8 mouse cellular contexts compared by ENCODE assay signal in the genomic region with DNA sequence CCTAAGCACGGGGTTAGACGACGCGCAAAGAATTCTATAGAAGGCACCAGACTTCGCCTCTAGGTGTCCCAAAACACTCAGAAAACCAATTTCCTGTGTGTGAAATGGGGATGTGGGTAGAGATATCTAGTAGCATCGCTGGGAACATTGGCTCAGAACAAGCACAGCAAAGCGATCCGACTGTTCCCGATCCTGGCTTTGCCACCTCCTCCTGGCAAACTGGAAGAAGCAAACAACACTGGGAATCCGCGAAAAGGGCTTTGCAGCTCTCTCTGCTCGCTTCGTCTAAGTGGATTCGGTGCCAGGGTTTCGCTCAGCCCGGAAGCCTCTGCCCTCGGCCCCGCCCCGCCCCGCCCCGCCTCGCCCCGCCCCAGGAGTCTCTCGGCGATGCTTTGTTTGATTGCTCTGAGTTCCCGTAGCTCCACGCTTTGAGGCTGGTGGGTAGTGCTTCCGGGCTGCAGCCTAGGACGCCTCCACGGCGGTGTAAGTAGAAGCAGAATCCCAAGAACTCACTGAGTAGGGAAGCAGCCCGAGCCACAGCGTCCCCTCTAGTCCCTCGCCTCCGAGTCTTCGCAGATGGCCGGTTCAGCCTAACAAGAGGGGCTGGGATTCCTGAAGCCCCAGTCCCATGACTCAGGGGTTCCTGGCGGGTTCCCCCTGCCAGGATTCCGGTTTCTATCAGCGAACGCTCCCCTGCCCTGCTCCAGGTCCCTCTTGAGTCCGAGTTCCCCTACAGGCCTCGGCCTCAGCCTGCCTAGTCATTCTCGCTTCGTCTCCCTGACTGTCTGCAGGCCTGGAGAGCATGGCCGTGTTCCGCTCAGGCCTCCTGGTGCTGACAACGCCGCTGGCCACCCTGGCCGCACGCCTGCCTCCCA. TPM values are rescaled to one million over a fixed set of nuclear protein-coding genes. Genes with fewer than 3 reads are reported as not detected.
DNase-seq lines count a peak whose midpoint lies in the region; ATAC-seq and TF ChIP-seq lines count a peak whose summit lies in the region.

A gene (plus strand): TSS at position 358 of the 875 bp plus-strand sequence.

- H3K4me3 ChIP-seq in ES-Bruce4 (ENCODE audit: low read depth, low read length) = peak within 1 kb of the TSS; percentile 85
- H3K4me3 ChIP-seq in forebrain, embryonic 13.5 days = peak within 1 kb of the TSS; percentile 69
- H3K4me3 ChIP-seq in liver, postnatal 0 days (ENCODE audit: low read depth, low read length) = peak within 1 kb of the TSS; percentile 65
- peak within 1 kb of the TSS; percentile 78 for H3K4me3 ChIP-seq in neural tube, embryonic 14.5 days (ENCODE audit: low read depth, low read length)

- intact Hi-C loops in heart, postnatal 10 days (cut with DNase I) = loop anchor here (1.0 kb wide), 1 partner anchor 93 kb away; a partner anchor contains a TSS

- under 1% methylated on average over 51 of the region's 51 CpGs for WGBS in forebrain, embryonic 13.5 days
- WGBS in large intestine, adult 2 months = under 1% methylated on average over 51 of the region's 51 CpGs
- under 1% methylated on average over 48 of the region's 51 CpGs for WGBS in liver, postnatal 0 days (ENCODE audit: insufficient replicate concordance)
- under 1% methylated on average over 50 of the region's 51 CpGs for WGBS in neural tube, embryonic 14.5 days

- TF ChIP-seq CTCF in ES-Bruce4 (IDR thresholded peaks at IDR 0.05; ENCODE audit: low read depth, low read length) = no peak
- TF ChIP-seq CTCF in liver, postnatal 0 days (IDR thresholded peaks at IDR 0.05; ENCODE audit: low read depth) = peak; percentile 69

- H3K9me3 ChIP-seq in ES-Bruce4 (replicated peaks; ENCODE audit: control insufficient read depth, insufficient read depth, low read length, poor library complexity, severe bottlenecking) = no peaks in the 10 kb centered on the region
- no peaks in the 10 kb centered on the region for H3K9me3 ChIP-seq in forebrain, embryonic 13.5 days (replicated peaks)
- no peaks in the 10 kb centered on the region for H3K9me3 ChIP-seq in liver, postnatal 0 days (ENCODE audit: low read length)
- H3K9me3 ChIP-seq in neural tube, embryonic 14.5 days (ENCODE audit: control insufficient read depth, low read length) = no peaks in the 10 kb centered on the region

- H3K36me3 ChIP-seq in ES-Bruce4 (ENCODE audit: control insufficient read depth, insufficient read depth, low read length, poor library complexity, severe bottlenecking) = no peaks in the 10 kb centered on the region
- peaks cover 14% of the 10 kb centered on the region; the same call in 1 of the 2 replicates for H3K36me3 ChIP-seq in forebrain, embryonic 13.5 days (ENCODE audit: poor library complexity, severe bottlenecking)
- H3K36me3 ChIP-seq in liver, postnatal 0 days (replicated peaks; ENCODE audit: insufficient read depth, low read length) = peaks cover 17% of the 10 kb centered on the region
- H3K36me3 ChIP-seq in neural tube, embryonic 14.5 days (ENCODE audit: control insufficient read depth, insufficient read depth, low read length) = 0 out of 2 replicates have a peak, but pooled peaks cover 4% of the 10 kb centered on the region

- peak; percentile 52 for TF ChIP-seq POLR2A in ES-Bruce4 (IDR thresholded peaks at IDR 0.05; ENCODE audit: insufficient read depth, low read length)

- peaks cover 3% of the 10 kb centered on the region for H3K4me1 ChIP-seq in ES-Bruce4 (ENCODE audit: control insufficient read depth, insufficient read depth, low read length)
- peaks cover 37% of the 10 kb centered on the region for H3K4me1 ChIP-seq in forebrain, embryonic 13.5 days
- peaks cover 40% of the 10 kb centered on the region for H3K4me1 ChIP-seq in liver, postnatal 0 days (ENCODE audit: insufficient read depth)
- peaks cover 20% of the 10 kb centered on the region for H3K4me1 ChIP-seq in neural tube, embryonic 14.5 days (ENCODE audit: control insufficient read depth, insufficient read depth, low read length)

- TF ChIP-seq EP300 in ES-Bruce4 (IDR thresholded peaks at IDR 0.05; ENCODE audit: insufficient read depth, low read depth, low read length) = no peak
- peak; percentile 7; the same call in 1 of the 2 replicates for TF ChIP-seq EP300 in liver, postnatal 0 days (IDR thresholded peaks at IDR 0.05; ENCODE audit: low read depth)

- ATAC-seq in forebrain, embryonic 13.5 days = peak; percentile 90
- peak; percentile 87 for ATAC-seq in liver, postnatal 0 days
- peak; percentile 90 for ATAC-seq in neural tube, embryonic 14.5 days (ENCODE audit: low read depth)

- 0 out of 2 replicates have a peak, but pooled peaks cover 2% of the 10 kb centered on the region for H3K27me3 ChIP-seq in ES-Bruce4 (ENCODE audit: control insufficient read depth, insufficient read depth, low read length, poor library complexity, severe bottlenecking)
- peaks cover 40% of the 10 kb centered on the region for H3K27me3 ChIP-seq in forebrain, embryonic 13.5 days
- peaks cover 26% of the 10 kb centered on the region for H3K27me3 ChIP-seq in liver, postnatal 0 days (ENCODE audit: insufficient read depth, low read length)
- H3K27me3 ChIP-seq in neural tube, embryonic 14.5 days (ENCODE audit: control insufficient read depth, insufficient read depth, low read length) = peaks cover 25% of the 10 kb centered on the region

- peak; percentile 86 for DNase-seq in c-Kit-positive CD71-positive TER-119-positive erythroid progenitor cells, embryonic 14.5 days (ENCODE audit: low spot score)
- DNase-seq in heart, postnatal 10 days = peak; percentile 90
- no peak for DNase-seq in large intestine, adult 2 months (ENCODE audit: low read depth, low spot score)
- peak; percentile 94 for DNase-seq in liver, postnatal 0 days
- DNase-seq in testis, postnatal 10 days (ENCODE audit: low spot score) = peak; percentile 86

- H3K27ac ChIP-seq in ES-Bruce4 (ENCODE audit: insufficient read depth, low read length) = 0 out of 2 replicates have a peak within 1 kb of the TSS, but pooled peaks have one; percentile 11
- peak within 1 kb of the TSS; percentile 86 for H3K27ac ChIP-seq in forebrain, embryonic 13.5 days
- H3K27ac ChIP-seq in liver, postnatal 0 days (ENCODE audit: low read depth) = peak within 1 kb of the TSS; percentile 93
- H3K27ac ChIP-seq in neural tube, embryonic 14.5 days (ENCODE audit: low read depth, low read length) = peak within 1 kb of the TSS; percentile 86

- peak within 1 kb of the TSS; percentile 99 for H3K4me2 ChIP-seq in forebrain, embryonic 13.5 days
- H3K4me2 ChIP-seq in liver, postnatal 0 days (ENCODE audit: low read depth, low read length) = peak within 1 kb of the TSS; percentile 88
- peak within 1 kb of the TSS; percentile 100 for H3K4me2 ChIP-seq in neural tube, embryonic 14.5 days (ENCODE audit: low read depth, low read length)

- H3K9ac ChIP-seq in ES-Bruce4 (ENCODE audit: low read depth, poor library complexity, severe bottlenecking) = peak within 1 kb of the TSS; percentile 75
- H3K9ac ChIP-seq in forebrain, embryonic 13.5 days = peak within 1 kb of the TSS; percentile 84
- peak within 1 kb of the TSS; percentile 86 for H3K9ac ChIP-seq in liver, postnatal 0 days (replicated peaks)
- H3K9ac ChIP-seq in neural tube, embryonic 14.5 days (replicated peaks; ENCODE audit: low read depth, low read length) = peak within 1 kb of the TSS; percentile 85

RNA-seq across cellular contexts. Expression of the gene that starts here (rescaled TPM):
- 21.7 and 24.5 TPM in 2 replicates for polyA plus RNA-seq in ES-Bruce4 (2011; ENCODE audit: insufficient read depth, insufficient read length, low read depth, missing spikeins)
- polyA plus RNA-seq in forebrain, embryonic 13.5 days (2015; fragmentation: Nextera tagmentation; extraction: Ambion mirVana) = 45.8 and 48.2 TPM in 2 replicates
- 10 to 100 TPM; 18.7 to 21.4 TPM for total RNA-seq in heart, postnatal 10 days (2021)
- polyA plus RNA-seq in large intestine, adult 2 months (2012; rRNA removed) = 38.1 and 46.5 TPM in 2 replicates
- 38.5 and 42.9 TPM in 2 replicates for polyA plus RNA-seq in liver, postnatal 0 days (2015; fragmentation: Nextera tagmentation; extraction: Ambion mirVana)
- 38.3 and 39.2 TPM in 2 replicates for polyA plus RNA-seq in neural tube, embryonic 14.5 days (2014; fragmentation: Nextera tagmentation; extraction: Ambion mirVana)

Comparison
In these comparisons a context has a peak if more than half of its experiments do, and no peak if none do; other contexts are left out.
1. H3K27ac ChIP-seq: peak in every context shown above with its lines; median percentile 93 in liver, postnatal 0 days; 86 in forebrain, embryonic 13.5 days; 86 in neural tube, embryonic 14.5 days; 11 in ES-Bruce4.